Mouse (Mus musculus): ENCODE measurements around the gene Kazn.

GRCm38 (mm10) chr4:142065270-142065669 lies 173.9 kb downstream of the Kazn start:
- no peak for TF ChIP-seq CTCF (IDR thresholded peaks at IDR 0.05; ENCODE audit: insufficient read depth, low read length)
- TF ChIP-seq POLR2A (IDR thresholded peaks at IDR 0.05; ENCODE audit: borderline replicate concordance, extremely low read depth, low read depth, low read length) = no peak
